Mouse (Mus musculus) liver, embryonic 11.5 days (tissue): Measurements from ENCODE around the gene Lmbr1. TPM values are rescaled to one million over a fixed set of nuclear protein-coding genes. Genes with fewer than 3 reads are reported as not detected.

Source experiments
- ATAC-seq: fragments of 200-750 bp; cut with Nextera tagmentation; replicated peaks from 2 replicates; pipeline ENCODE4 v1.8.0; 2017; ENCODE audit warnings: moderate number of reproducible peaks, mild to moderate bottlenecking, moderate TSS enrichment, moderate library complexity; ENCODE audit not compliant: low FRiP score
- DNase-seq: peaks from one replicate; pipeline ENCODE4 v3.0.0-alpha.2; 2017; ENCODE audit warnings: low spot score
- H3K27ac ChIP-seq: fragments of 300-500 bp; sonication (generic); 2 replicates; pipeline ENCODE4 v1.5.1; 2014; ENCODE audit warnings: mild to moderate bottlenecking, low read depth, low read length, control low read depth
- H3K27me3 ChIP-seq: fragments of 300-500 bp; sonication (generic); replicated peaks from 2 replicates; pipeline ENCODE4 v1.6.1; 2014; ENCODE audit warnings: low read length, mixed read lengths; ENCODE audit not compliant: control insufficient read depth, insufficient read depth
- H3K36me3 ChIP-seq: fragments of 300-500 bp; sonication (generic); 2 replicates; pipeline ENCODE4 v1.6.1; 2014; ENCODE audit warnings: mild to moderate bottlenecking, low read length, moderate library complexity, mixed read lengths; ENCODE audit not compliant: control insufficient read depth, insufficient read depth
- H3K4me1 ChIP-seq: fragments of 300-500 bp; sonication (generic); replicated peaks from 2 replicates; pipeline ENCODE4 v1.6.1; 2014; ENCODE audit warnings: low read length, mixed read lengths; ENCODE audit not compliant: control insufficient read depth, insufficient read depth
- H3K4me2 ChIP-seq: fragments of 300-500 bp; sonication (generic); 2 replicates; pipeline ENCODE4 v1.6.1; 2014; ENCODE audit warnings: mild to moderate bottlenecking, control low read depth, moderate library complexity
- H3K4me3 ChIP-seq: fragments of 300-500 bp; sonication (generic); 2 replicates; pipeline ENCODE4 v1.5.1; 2014; ENCODE audit warnings: low read depth, low read length, control low read depth
- H3K9ac ChIP-seq: fragments of 300-500 bp; sonication (generic); 2 replicates; pipeline ENCODE4 v1.6.1; 2014; ENCODE audit warnings: low read depth, low read length, control low read depth
- H3K9me3 ChIP-seq: fragments of 300-500 bp; sonication (generic); 2 replicates; pipeline ENCODE4 v1.6.1; 2016; ENCODE audit warnings: low read length, inconsistent platforms, mixed read lengths; ENCODE audit not compliant: control insufficient read depth
- WGBS: fragments of 180-500 bp; shearing (Covaris S2); extraction: QIAGEN DNeasy Blood & Tissue Kit; methylation state at CpG from one replicate; pipeline ENCODE4 v1.1.7; 2014; 5-methylcytosine and 5-hydroxymethylcytosine counted together
- polyA plus RNA-seq: library from polyadenylated mRNA; unstranded; fragments of >200 nt; fragmentation: Nextera tagmentation; extraction: Ambion mirVana; gene quantifications from 2 replicates; pipeline ENCODE4 v1.2.1, GENCODE M21; 2014

Gene Lmbr1
- polyA plus RNA-seq, 1 experiment from 2014 or later: 6.5 TPM

- DNase-seq: no peak
- ATAC-seq: no peak
- H3K27ac ChIP-seq: no peak overlapping the region
Observed at GRCm38 (mm10) chr5:29238379-29238778, 139.8 kb downstream of the Lmbr1 start.

GRCm38 (mm10) chr5:29230481-29230880, 147.7 kb downstream of the Lmbr1 start:
- Histone ChIP-seq H3K36me3 (no peaks in the 10 kb centered on the region), H3K9me3 (no peaks in the 10 kb centered on the region), H3K4me1 (no peaks in the 10 kb centered on the region), H3K4me3 (no peak overlapping the region), H3K4me2 (no peak overlapping the region), H3K9ac (no peak overlapping the region), H3K27ac (no peak overlapping the region), H3K27me3 (no peaks in the 10 kb centered on the region)
- ATAC-seq: no peak
- DNase-seq: no peak
- WGBS: 70% methylated on average over 2 of the region's 2 CpGs

More at GRCm38 (mm10) chr5:29238379-29238778, 139.8 kb downstream of the Lmbr1 start:
- Histone ChIP-seq H3K36me3 (no peaks in the 10 kb centered on the region), H3K4me1 (no peaks in the 10 kb centered on the region), H3K4me2 (no peak overlapping the region), H3K9me3 (no peaks in the 10 kb centered on the region), H3K27me3 (no peaks in the 10 kb centered on the region), H3K9ac (no peak overlapping the region), H3K4me3 (no peak overlapping the region)

GRCm38 (mm10) chr5:29224089-29224488, 154.1 kb downstream of the Lmbr1 start:
- Histone ChIP-seq H3K27me3 (no peaks in the 10 kb centered on the region), H3K36me3 (no peaks in the 10 kb centered on the region)

GRCm38 (mm10) chr5:29217997-29218396, 160.2 kb downstream of the Lmbr1 start:
- WGBS: 47% methylated on average over 3 of the region's 3 CpGs
- DNase-seq (no peak), ATAC-seq (peak; percentile 94)
- H3K9me3 ChIP-seq: no peaks in the 10 kb centered on the region
- H3K9ac ChIP-seq: no peak overlapping the region
- H3K27me3 ChIP-seq: no peaks in the 10 kb centered on the region
- no peak overlapping the region for H3K4me3 ChIP-seq
- no peaks in the 10 kb centered on the region for H3K36me3 ChIP-seq
- H3K27ac ChIP-seq: no peak overlapping the region
- H3K4me2 ChIP-seq: no peak overlapping the region
- no peaks in the 10 kb centered on the region for H3K4me1 ChIP-seq

More at GRCm38 (mm10) chr5:29224089-29224488, 154.1 kb downstream of the Lmbr1 start:
- no peaks in the 10 kb centered on the region for H3K9me3 ChIP-seq
- no peaks in the 10 kb centered on the region for H3K4me1 ChIP-seq
- ATAC-seq (no peak), DNase-seq (no peak)
- no peak overlapping the region for H3K4me2 ChIP-seq
- WGBS: 86% methylated on average over 7 of the region's 7 CpGs
- H3K4me3 ChIP-seq: no peak overlapping the region
- H3K27ac ChIP-seq: no peak overlapping the region
- H3K9ac ChIP-seq: no peak overlapping the region

GRCm38 (mm10) chr5:29211980-29212555, 166.1 kb downstream of the Lmbr1 start:
- no peak overlapping the region for H3K27ac ChIP-seq
- H3K4me1 ChIP-seq: no peaks in the 10 kb centered on the region
- H3K4me3 ChIP-seq: no peak overlapping the region
- no peaks in the 10 kb centered on the region for H3K36me3 ChIP-seq
- no peaks in the 10 kb centered on the region for H3K27me3 ChIP-seq
- ATAC-seq: no peak
- WGBS: 52% methylated on average over 4 of the region's 4 CpGs
- no peaks in the 10 kb centered on the region for H3K9me3 ChIP-seq
- no peak overlapping the region for H3K4me2 ChIP-seq
- H3K9ac ChIP-seq: no peak overlapping the region
- DNase-seq: no peak

GRCm38 (mm10) chr5:29205690-29206089, 172.5 kb downstream of the Lmbr1 start:
- H3K9me3 ChIP-seq: no peaks in the 10 kb centered on the region
- H3K9ac ChIP-seq: no peak overlapping the region
- DNase-seq: no peak
- H3K27ac ChIP-seq: no peak overlapping the region
- H3K36me3 ChIP-seq: no peaks in the 10 kb centered on the region
- no peaks in the 10 kb centered on the region for H3K27me3 ChIP-seq
- no peak overlapping the region for H3K4me2 ChIP-seq
- no peaks in the 10 kb centered on the region for H3K4me1 ChIP-seq
- WGBS: 85% methylated on average over 5 of the region's 5 CpGs
- no peak overlapping the region for H3K4me3 ChIP-seq
- ATAC-seq: no peak

GRCm38 (mm10) chr5:29199868-29200267, 178.3 kb downstream of the Lmbr1 start:
- no peak for DNase-seq
- H3K9me3 ChIP-seq: no peaks in the 10 kb centered on the region
- no peak overlapping the region for H3K4me2 ChIP-seq
- H3K27ac ChIP-seq: no peak overlapping the region
- WGBS: 64% methylated on average over 3 of the region's 3 CpGs
- H3K9ac ChIP-seq: no peak overlapping the region
- ATAC-seq: no peak
- no peaks in the 10 kb centered on the region for H3K36me3 ChIP-seq
- no peaks in the 10 kb centered on the region for H3K27me3 ChIP-seq
- 0 out of 2 replicates have a peak, but pooled peaks cover 3% of the 10 kb centered on the region for H3K4me1 ChIP-seq
- no peak overlapping the region for H3K4me3 ChIP-seq

- WGBS: 71% methylated on average over 4 of the region's 4 CpGs
- 0 out of 2 replicates have a peak, but pooled peaks cover 3% of the 10 kb centered on the region for H3K4me1 ChIP-seq
- H3K4me2 ChIP-seq: no peak overlapping the region
Observed at GRCm38 (mm10) chr5:29198960-29199488, 179.2 kb downstream of the Lmbr1 start.

GRCm38 (mm10) chr5:29197187-29197586, 181.0 kb downstream of the Lmbr1 start:
- H3K27me3 ChIP-seq: no peaks in the 10 kb centered on the region
- 0 out of 2 replicates have a peak, but pooled peaks cover 3% of the 10 kb centered on the region for H3K4me1 ChIP-seq
- DNase-seq: no peak
- no peaks in the 10 kb centered on the region for H3K9me3 ChIP-seq
- no peak overlapping the region for H3K4me2 ChIP-seq
- 78% methylated on average over 4 of the region's 4 CpGs for WGBS
- no peak for ATAC-seq
- H3K36me3 ChIP-seq: no peaks in the 10 kb centered on the region
- H3K4me3 ChIP-seq: no peak overlapping the region
- H3K27ac ChIP-seq: no peak overlapping the region
- no peak overlapping the region for H3K9ac ChIP-seq

More at GRCm38 (mm10) chr5:29198960-29199488, 179.2 kb downstream of the Lmbr1 start:
- no peaks in the 10 kb centered on the region for H3K36me3 ChIP-seq
- no peak for DNase-seq
- H3K27me3 ChIP-seq: no peaks in the 10 kb centered on the region
- H3K27ac ChIP-seq: no peak overlapping the region
- H3K4me3 ChIP-seq: no peak overlapping the region
- no peak for ATAC-seq
- no peaks in the 10 kb centered on the region for H3K9me3 ChIP-seq
- no peak overlapping the region for H3K9ac ChIP-seq
